Mouse (Mus musculus) olfactory bulb, adult 2 months (tissue): Measurements from ENCODE around the gene Nepn. TPM values are rescaled to one million over a fixed set of nuclear protein-coding genes. Genes with fewer than 3 reads are reported as not detected.

Source experiments
- H3K27ac ChIP-seq: fragments of 200-500 bp; 2 replicates; pipeline ENCODE4 v1.5.1; 2012; ENCODE audit warnings: low read depth, low read length; ENCODE audit not compliant: insufficient read depth
- H3K4me1 ChIP-seq: fragments of 200-500 bp; 2 replicates; pipeline ENCODE4 v1.6.1; 2012; ENCODE audit warnings: low read length; ENCODE audit not compliant: control insufficient read depth, insufficient read depth
- H3K4me3 ChIP-seq: fragments of 200-500 bp; 2 replicates; pipeline ENCODE4 v1.5.1; 2012; ENCODE audit warnings: mild to moderate bottlenecking, low read depth, low read length, moderate library complexity; ENCODE audit not compliant: insufficient read depth
- CTCF ChIP-seq: fragments of 200-500 bp; IDR thresholded peaks from 2 replicates; pipeline ENCODE4 v1.5.1; 2012; ENCODE audit warnings: low read depth, mild to moderate bottlenecking, low read length, moderate library complexity; ENCODE audit not compliant: insufficient read depth
- POLR2A ChIP-seq: fragments of 200-500 bp; IDR thresholded peaks from 2 replicates; pipeline ENCODE4 v1.6.1; 2012; ENCODE audit warnings: mild to moderate bottlenecking, low read depth, low read length, moderate library complexity; ENCODE audit not compliant: insufficient read depth
- WGBS: fragments of 180-500 bp; shearing (Covaris S2); methylation state at CpG from one replicate; pipeline ENCODE4 v1.1.7; 2018; 5-methylcytosine and 5-hydroxymethylcytosine counted together
- polyA plus RNA-seq: library from polyadenylated mRNA; stranded (reverse); fragments of >200 nt; gene quantifications from 2 replicates; pipeline ENCODE4 v1.2.4, GENCODE M21; 2012; ENCODE audit warnings: low replicate concordance; ENCODE audit not compliant: missing spikeins, insufficient read depth, insufficient read length

Nepn gene
- polyA plus RNA-seq, 1 experiment, result not detected

GRCm38 (mm10) chr10:52418931-52419330 lies 30.2 kb downstream of the Nepn start:
- TF ChIP-seq CTCF (no peak), POLR2A (no peak)
- H3K4me1 ChIP-seq, result peaks cover 4% of the 10 kb centered on the region
- 36% methylated on average over 5 of the region's 5 CpGs for WGBS
- H3K27ac ChIP-seq, result no peak overlapping the region
- no peak overlapping the region for H3K4me3 ChIP-seq

- TF ChIP-seq CTCF (no peak), POLR2A (no peak)
- H3K27ac ChIP-seq, result no peak overlapping the region
- WGBS, result 62% methylated on average over 4 of the region's 4 CpGs
Measured at GRCm38 (mm10) chr10:52419402-52419801, 30.6 kb downstream of the Nepn start.

GRCm38 (mm10) chr10:52420526-52420925 lies 31.8 kb downstream of the Nepn start:
- WGBS, result 89% methylated on average over 1 of the region's 1 CpGs
- H3K4me1 ChIP-seq, result peaks cover 5% of the 10 kb centered on the region
- TF ChIP-seq POLR2A, result no peak
- H3K4me3 ChIP-seq, result no peak overlapping the region
- H3K27ac ChIP-seq, result no peak overlapping the region

More at GRCm38 (mm10) chr10:52419402-52419801, 30.6 kb downstream of the Nepn start:
- no peak overlapping the region for H3K4me3 ChIP-seq
- peaks cover 5% of the 10 kb centered on the region for H3K4me1 ChIP-seq

- Histone ChIP-seq H3K4me3 (no peak overlapping the region), H3K27ac (no peak overlapping the region), H3K4me1 (peaks cover 7% of the 10 kb centered on the region)
- WGBS, result 53% methylated on average over 6 of the region's 6 CpGs
- TF ChIP-seq CTCF (no peak), POLR2A (no peak)
Measured at GRCm38 (mm10) chr10:52421716-52422115, 32.9 kb downstream of the Nepn start.

- WGBS, result 80% methylated on average over 2 of the region's 2 CpGs
- no peak for TF ChIP-seq CTCF
- no peak for TF ChIP-seq POLR2A
- no peak overlapping the region for H3K4me3 ChIP-seq
- no peak overlapping the region for H3K27ac ChIP-seq
- peaks cover 7% of the 10 kb centered on the region for H3K4me1 ChIP-seq
Measured at GRCm38 (mm10) chr10:52423097-52423496, 34.3 kb downstream of the Nepn start.

GRCm38 (mm10) chr10:52426314-52426980 lies 37.7 kb downstream of the Nepn start:
- H3K27ac ChIP-seq, result no peak overlapping the region
- TF ChIP-seq CTCF, result no peak
- no peak for TF ChIP-seq POLR2A
- no peak overlapping the region for H3K4me3 ChIP-seq
- 68% methylated on average over 7 of the region's 7 CpGs for WGBS
- H3K4me1 ChIP-seq, result peaks cover 7% of the 10 kb centered on the region

- TF ChIP-seq CTCF (no peak), POLR2A (no peak)
- no peak overlapping the region for H3K4me3 ChIP-seq
- 40% methylated on average over 2 of the region's 2 CpGs for WGBS
- H3K4me1 ChIP-seq, result peaks cover 5% of the 10 kb centered on the region
- no peak overlapping the region for H3K27ac ChIP-seq
Measured at GRCm38 (mm10) chr10:52427634-52428415, 39.1 kb downstream of the Nepn start.

GRCm38 (mm10) chr10:52430953-52431352 lies 42.2 kb downstream of the Nepn start:
- Histone ChIP-seq H3K27ac (no peak overlapping the region), H3K4me1 (peaks cover 2% of the 10 kb centered on the region), H3K4me3 (no peak overlapping the region)
- no peak for TF ChIP-seq POLR2A
- TF ChIP-seq CTCF, result no peak
- WGBS, result 88% methylated on average over 1 of the region's 1 CpGs

GRCm38 (mm10) chr10:52434836-52435235 lies 46.1 kb downstream of the Nepn start:
- TF ChIP-seq POLR2A (no peak), CTCF (no peak)
- WGBS, result 54% methylated on average over 8 of the region's 8 CpGs
- Histone ChIP-seq H3K27ac (no peak overlapping the region), H3K4me1 (no peaks in the 10 kb centered on the region; the same call in 1 of the 2 replicates), H3K4me3 (no peak overlapping the region)

Other genes with a start within 250 kb of the Nepn start
- gene Ros1, start 193.7 kb upstream of the Nepn start, polyA plus RNA-seq, result not detected in 2 replicates
- not detected in 2 replicates for gene Dcbld1, start 155.4 kb upstream of the Nepn start, polyA plus RNA-seq
- not detected in 2 replicates for gene Gm26741, start 30.2 kb upstream of the Nepn start, polyA plus RNA-seq
- not detected in 2 replicates for gene Gopc, start 6.8 kb upstream of the Nepn start, polyA plus RNA-seq
- gene Nus1, start 28.6 kb downstream of the Nepn start, polyA plus RNA-seq, result 304 TPM in 1 of 2 replicates, not detected in the other